Mouse (Mus musculus) left cerebral cortex, postnatal 10 days (tissue): Measurements from ENCODE around the gene Tuft1. TPM values are rescaled to one million over a fixed set of nuclear protein-coding genes. Genes with fewer than 3 reads are reported as not detected.
"Not testable (repeated sequence)": the region's sequence is repeated elsewhere in the genome, so short reads cannot be mapped to it uniquely, and the experiment has no call there.

Source experiments
- DNase-seq, 2 experiments: peaks; one replicate each; pipeline ENCODE4 v3.0.0; 2021 to 2022; ENCODE audit warnings: low spot score in 2 of 2, mixed read lengths in 1 of 2; ENCODE audit errors: extremely low spot score in 1 of 2
- intact Hi-C: fragments of 180-260 bp; cut with DNase I; formaldehyde crosslinking; loops from one replicate; pipeline ENCODE4 v1.15.1; 2025
- total RNA-seq, 2 experiments: library from RNA; stranded (reverse); gene quantifications; 2 replicates each; pipeline ENCODE4 v1.2.3; 2021

Gene Tuft1
- total RNA-seq, 2 experiments from 2014 or later = 0.77 to 1.3 TPM

DNA sequence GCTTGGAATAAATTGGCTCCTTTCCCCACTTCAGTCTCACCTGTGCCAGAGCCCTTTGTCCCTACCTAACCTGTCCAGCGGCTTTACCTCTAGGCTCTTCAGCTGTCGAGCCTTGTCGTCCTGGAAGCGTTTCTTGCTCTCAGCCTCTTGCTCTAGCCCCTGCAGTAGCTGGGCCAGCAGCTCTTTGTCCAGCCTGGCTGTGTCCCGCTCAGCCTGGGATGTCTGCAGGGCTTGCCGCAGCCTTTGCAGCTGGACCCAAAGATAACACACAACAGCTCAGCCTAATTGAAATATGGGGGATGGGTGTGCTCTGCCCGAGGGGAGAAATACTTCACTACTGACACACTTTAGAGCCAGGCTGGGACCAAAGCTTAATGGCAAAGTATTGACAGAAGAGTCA lies 7.2 kb upstream of the Tuft1 start:
- intact Hi-C loops, DNase-seq: not testable (repeated sequence)

- DNase-seq, intact Hi-C loops: not testable (repeated sequence)
Observed at GRCm38 (mm10) chr3:94665060-94665802, 6.6 kb upstream of the Tuft1 start.

DNA sequence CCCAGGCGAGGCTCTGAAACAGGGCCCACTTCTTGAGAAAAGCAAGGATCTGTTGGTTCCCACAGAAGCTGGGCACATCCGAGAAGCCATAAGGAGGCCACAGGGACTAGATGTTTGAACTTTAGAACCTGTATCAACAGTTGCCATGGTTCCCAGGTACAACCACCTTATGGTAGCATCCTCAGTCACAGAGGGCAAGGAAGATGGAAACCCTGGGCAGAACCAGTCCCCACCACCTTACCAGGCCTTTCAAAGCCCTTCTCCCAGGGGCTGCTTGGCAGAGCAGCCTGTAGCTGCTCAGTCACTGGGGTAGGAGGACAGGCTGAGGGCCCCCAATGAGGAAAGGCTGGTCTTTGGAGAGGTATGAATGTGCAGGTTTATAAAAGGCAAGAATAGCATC lies 2.2 kb upstream of the Tuft1 start:
- intact Hi-C loops, DNase-seq: not testable (repeated sequence)

DNA sequence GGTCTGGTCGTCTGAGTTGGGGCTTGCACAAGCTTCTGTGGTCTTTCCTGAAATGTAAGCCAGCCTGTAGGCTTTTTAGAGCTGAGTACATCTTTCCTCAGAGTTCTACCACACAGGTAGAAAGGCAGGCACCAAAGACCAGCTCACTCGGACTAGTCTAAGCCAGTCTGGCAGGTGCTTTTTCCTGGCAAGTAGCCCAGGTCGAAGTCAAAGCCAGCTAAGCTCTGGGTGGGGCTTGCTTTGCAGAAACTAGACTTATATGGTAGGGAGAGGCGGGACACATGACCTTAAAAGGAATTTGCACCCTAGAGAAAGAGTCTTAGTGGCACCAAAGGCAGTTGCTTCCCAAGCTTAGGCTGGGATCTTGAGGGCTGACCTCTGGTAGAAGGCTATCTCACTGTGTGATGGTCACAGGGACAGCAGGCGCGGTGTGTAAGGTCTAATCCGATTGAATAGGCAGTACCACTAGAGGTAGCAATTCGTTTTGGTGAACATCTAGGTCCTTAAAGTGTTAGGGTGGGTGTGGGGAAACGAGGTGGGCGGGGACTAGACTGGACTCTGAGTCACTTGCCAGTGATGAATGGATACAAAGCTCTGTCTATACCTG lies 573 bp upstream of the Tuft1 start:
- DNase-seq, intact Hi-C loops: not testable (repeated sequence)

- intact Hi-C loops, DNase-seq: not testable (repeated sequence)
Observed at GRCm38 (mm10) chr3:94657852-94658739, 576 bp downstream of the Tuft1 start.

GRCm38 (mm10) chr3:94653967-94654366 lies 4.7 kb downstream of the Tuft1 start:
- DNase-seq, intact Hi-C loops: not testable (repeated sequence)

- intact Hi-C loops = no loop called here
- DNase-seq = no peak
Observed at GRCm38 (mm10) chr3:94650409-94650808, 8.3 kb downstream of the Tuft1 start.

DNA sequence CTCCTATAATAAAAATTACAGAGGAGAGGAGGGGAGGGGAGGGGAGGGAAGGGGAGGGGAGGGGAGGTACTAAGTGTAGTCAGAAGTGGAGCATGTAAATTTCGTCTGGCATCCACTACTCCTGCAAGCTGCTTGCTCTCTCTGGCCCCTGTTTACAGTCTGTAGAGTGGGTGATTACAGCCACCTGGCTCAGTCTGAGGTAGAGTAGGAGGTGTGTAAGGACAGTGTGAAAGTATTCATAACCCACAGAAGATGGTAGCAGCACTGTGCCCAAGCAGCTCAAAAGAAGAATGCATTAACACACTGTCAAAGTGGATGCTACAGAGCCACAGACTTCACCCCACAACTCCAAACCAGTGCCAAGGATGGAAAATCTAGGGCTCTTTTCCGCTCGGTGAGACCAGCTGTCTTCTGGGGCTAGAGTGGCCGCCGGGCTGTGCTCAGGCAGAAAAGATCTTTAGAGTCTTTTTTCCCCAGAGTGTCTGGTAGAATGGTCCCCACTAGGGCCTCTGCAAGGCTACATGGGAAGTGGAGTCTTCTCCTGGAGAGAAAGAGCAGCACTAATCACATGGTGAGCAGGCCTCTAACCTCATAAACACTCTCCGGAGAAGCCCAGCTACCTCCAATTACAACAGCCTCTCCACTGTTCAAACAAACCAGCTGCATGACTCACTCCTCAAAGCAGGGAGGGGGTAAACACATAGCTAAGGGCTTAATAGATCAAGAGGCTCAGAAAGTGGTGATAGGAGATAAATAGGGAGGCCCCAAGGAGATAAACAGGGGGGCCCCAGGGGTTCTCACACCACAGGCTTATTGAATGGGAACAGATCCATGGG lies 9.7 kb downstream of the Tuft1 start:
- no peak for DNase-seq
- intact Hi-C loops = no loop called here

GRCm38 (mm10) chr3:94642495-94643162 lies 16.0 kb downstream of the Tuft1 start, which contains the start of gene Gm10972:
Gene Gm10972 (plus strand): TSS chr3:94643112.
- DNase-seq, intact Hi-C loops: not testable (repeated sequence)

GRCm38 (mm10) chr3:94629876-94630275 lies 28.8 kb downstream of the Tuft1 start:
- DNase-seq = no peak
- intact Hi-C loops = no loop called here

- intact Hi-C loops = no loop called here
- DNase-seq = no peak
Observed at GRCm38 (mm10) chr3:94628712-94629111, 30.0 kb downstream of the Tuft1 start.

DNA sequence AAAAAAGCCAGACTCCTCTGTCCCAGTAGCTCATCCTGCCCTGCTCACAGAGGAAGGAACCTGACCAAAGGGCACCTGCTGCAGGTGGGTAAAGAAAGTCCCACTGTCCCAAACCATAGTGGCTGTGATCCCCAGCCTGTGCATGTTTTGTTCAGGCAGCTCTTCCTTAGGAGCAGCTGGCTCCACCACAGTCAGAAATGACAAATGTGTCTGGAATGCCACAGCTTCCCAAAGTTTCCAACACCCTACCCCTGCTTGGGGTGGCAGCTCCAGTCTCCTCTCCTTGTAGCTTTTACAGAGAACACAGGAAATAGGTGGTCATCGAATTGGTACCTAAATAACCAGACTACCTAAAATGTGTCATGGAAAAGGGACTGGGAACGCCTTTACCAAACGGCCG lies 34.4 kb downstream of the Tuft1 start:
- DNase-seq = no peak
- intact Hi-C loops = no loop called here

DNA sequence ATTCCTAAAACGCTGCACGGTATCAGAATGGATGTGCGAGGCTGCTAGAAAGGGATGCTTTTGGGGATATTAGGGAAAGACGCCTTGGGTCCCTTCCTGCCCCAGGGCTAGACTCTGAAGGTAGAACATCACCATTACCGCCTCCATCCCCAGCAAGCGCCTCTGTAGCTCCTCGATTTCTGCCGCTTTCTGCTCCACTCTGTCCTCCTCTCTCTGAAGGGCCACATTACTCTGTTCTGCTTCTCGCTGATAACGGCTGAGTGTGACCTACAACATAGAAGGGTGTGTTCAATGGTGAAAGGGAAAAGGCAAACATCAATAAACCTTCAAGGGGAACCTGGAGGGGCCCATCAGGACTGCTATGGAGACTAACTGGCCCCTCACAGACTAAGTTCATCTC lies 36.1 kb downstream of the Tuft1 start:
- no peak for DNase-seq
- intact Hi-C loops = no loop called here

DNA sequence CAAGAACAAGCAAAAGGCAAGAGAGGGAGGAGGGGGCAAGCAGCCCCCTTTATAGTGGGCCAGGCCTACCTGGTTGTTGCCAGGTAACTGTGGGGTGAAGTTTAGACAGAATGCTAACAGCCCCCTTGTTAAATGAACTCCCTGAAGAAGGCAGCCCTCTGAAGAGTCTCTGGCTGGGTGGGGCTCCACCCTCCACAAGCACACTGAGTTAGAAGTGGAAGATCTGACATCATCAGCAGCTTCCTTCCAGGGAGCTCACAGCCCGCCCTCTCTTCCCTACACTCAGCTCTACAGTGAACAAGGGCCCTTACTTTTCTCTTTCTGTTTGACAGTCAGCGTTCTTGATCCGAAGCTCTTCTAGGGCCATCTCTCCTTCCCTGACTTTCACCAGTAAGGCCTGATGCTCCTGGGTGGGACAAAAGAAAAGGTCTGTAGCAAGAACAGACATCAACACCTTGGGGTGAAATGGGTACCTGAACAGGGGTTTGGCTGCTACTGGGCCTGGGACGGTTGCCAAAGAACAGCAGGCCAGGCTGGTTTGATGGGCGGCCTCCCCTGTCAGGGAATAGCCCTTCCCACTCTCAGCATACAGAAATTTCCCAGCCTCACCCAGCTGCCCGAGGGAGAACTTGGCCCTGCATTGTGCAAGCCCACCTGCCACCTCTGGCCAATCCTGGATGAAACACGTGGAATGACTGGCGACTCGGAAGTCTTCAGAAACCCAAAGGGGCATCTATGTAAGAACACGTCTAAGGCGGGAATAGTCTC lies 36.7 kb downstream of the Tuft1 start:
- intact Hi-C loops = no loop called here
- DNase-seq = no peak

DNA sequence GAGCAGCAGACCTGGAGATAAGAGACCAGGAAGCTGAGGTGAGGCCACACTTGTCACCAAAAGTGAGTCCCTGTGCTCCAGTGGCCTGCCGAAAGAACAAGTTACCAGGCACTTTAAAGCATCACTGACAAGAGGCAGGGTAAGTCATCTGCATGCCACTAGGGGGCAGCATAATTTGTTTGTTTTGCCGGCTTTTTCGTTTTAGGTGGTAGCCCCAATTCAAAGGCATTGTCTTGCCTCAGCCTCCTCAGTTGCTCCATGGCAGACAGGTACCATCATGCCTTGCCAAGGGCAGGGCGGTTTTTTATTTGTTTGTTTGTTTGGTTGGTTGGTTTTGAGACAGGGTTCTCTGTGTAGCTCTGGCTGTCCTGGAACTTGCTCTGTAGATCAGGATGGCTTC lies 42.0 kb downstream of the Tuft1 start:
- DNase-seq = peak in 1 of 2 experiments; percentile 24

DNA sequence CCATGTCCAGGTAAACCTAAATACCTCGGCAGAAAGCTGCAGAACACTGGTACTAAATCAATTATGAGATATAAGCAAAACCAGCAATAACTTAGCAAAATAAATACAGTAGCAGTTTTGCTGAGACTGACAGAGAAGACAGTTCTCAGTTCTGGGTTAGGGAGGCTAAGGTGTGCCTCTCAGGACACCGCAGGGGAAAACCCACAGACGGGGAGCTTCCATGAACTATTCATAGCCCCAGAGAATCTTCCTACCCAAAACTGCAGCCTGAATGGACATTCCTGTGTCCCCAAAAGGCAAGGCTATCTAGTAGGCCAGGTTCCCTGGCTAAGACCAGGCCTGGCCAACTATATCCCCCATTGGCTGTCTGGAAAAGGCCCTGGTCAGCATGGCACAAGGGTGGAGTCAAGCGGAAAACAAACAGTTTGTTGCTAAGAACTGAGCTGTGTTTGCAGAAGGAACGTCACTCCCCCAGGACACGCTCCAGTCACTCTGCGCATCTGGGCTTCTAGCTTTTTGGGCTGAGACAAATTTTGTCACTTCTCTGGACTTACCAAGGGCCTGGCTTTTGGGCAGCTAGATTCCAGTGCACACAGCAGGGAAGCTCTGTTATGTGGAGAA lies 45.3 kb downstream of the Tuft1 start:
- intact Hi-C loops = no loop called here

More for the DNA sequence above, 42.0 kb downstream of the Tuft1 start:
- intact Hi-C loops = no loop called here

GRCm38 (mm10) chr3:94612274-94612673 lies 46.4 kb downstream of the Tuft1 start:
- no peak for DNase-seq
- intact Hi-C loops = no loop called here

More for the DNA sequence above, 45.3 kb downstream of the Tuft1 start:
- DNase-seq = no peak
